Comparison of ENCODE assay signal across 10 mouse cellular contexts in the genomic region with DNA sequence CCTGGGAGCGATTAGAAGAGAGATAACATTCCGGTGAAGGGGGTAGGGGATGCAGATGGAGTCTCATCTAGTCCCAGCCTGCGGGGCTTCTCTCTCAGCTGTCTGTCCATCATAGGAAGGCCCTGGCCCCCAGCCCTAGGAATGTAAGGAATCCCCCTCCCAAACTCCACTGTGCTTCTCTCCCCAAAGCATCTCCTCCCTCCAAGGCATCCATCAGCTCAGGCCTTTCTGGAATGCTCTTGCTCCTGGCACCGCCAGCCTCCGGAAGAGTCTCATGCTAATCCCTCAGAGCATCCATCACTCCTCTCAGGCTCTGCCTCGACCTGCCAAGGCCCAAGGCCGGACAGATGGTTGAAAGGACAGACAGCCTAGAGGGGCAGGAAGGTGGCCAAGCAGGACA.
DNase-seq lines count a peak whose midpoint lies in the region; ATAC-seq and TF ChIP-seq lines count a peak whose summit lies in the region.
"Had no signal": no experiment of that assay in that cellular context is flagged by ENCODE, and none has a peak within 500 bp of the region (broad histone marks: within the 10 kb centered on the region; RNA-seq: fewer than 3 reads in every experiment).

No protein-coding gene starts in this region.

- 0 out of 2 replicates have a peak, but pooled peaks have one; percentile 26 for ATAC-seq in limb, embryonic 14.5 days (ENCODE audit: low FRiP score, low read depth)
- ATAC-seq in erythroid progenitor cell, adult 5-6 weeks (replicated peaks; ENCODE audit: low FRiP score, poor library complexity, severe bottlenecking) = no peak

- H3K27ac ChIP-seq in limb, embryonic 14.5 days (replicated peaks; ENCODE audit: low read depth, low read length) = no peak overlapping the region
- H3K27ac ChIP-seq: midbrain, embryonic 12.5 days had no signal

- peak; percentile 53 to 60 for DNase-seq in cerebellum, postnatal 14 days
- no peak for DNase-seq in cerebellum, postnatal 36 days
- DNase-seq in left cerebral cortex, postnatal 4 days = peak; percentile 20
- no peak for DNase-seq in left cerebral cortex, adult 8-10 months (ENCODE audit: low spot score in 2 of 2)
- DNase-seq in adrenal gland, postnatal 25 days = peak; percentile 44
- no peak for DNase-seq in limb, embryonic 14.5 days (ENCODE audit: low spot score)
- no peak for DNase-seq in left cerebral cortex, postnatal 36 days (ENCODE audit: low spot score in 2 of 2)
- DNase-seq: kidney, postnatal 14 days had no signal

- H3K9me3 ChIP-seq in limb, embryonic 14.5 days (ENCODE audit: control insufficient read depth, low read length) = no peaks in the 10 kb centered on the region
- H3K9me3 ChIP-seq: midbrain, embryonic 12.5 days had no signal

- no peak overlapping the region for H3K4me3 ChIP-seq in limb, embryonic 14.5 days (replicated peaks; ENCODE audit: low read length)
- H3K4me3 ChIP-seq: midbrain, embryonic 12.5 days had no signal

- no peaks in the 10 kb centered on the region for H3K36me3 ChIP-seq in limb, embryonic 14.5 days (ENCODE audit: control insufficient read depth, insufficient read depth, low read length)
- H3K36me3 ChIP-seq: midbrain, embryonic 12.5 days had no signal

- no peak overlapping the region for H3K9ac ChIP-seq in limb, embryonic 14.5 days (ENCODE audit: low read depth, low read length, severe bottlenecking)
- H3K9ac ChIP-seq: midbrain, embryonic 12.5 days had no signal

- intact Hi-C loops in left cerebral cortex, postnatal 4 days (cut with DNase I) = no loop called here
- intact Hi-C loops in left cerebral cortex, postnatal 36 days (cut with DNase I) = no loop called here

- H3K27me3 ChIP-seq in limb, embryonic 14.5 days (ENCODE audit: control insufficient read depth, insufficient read depth, low read length) = no peaks in the 10 kb centered on the region
- H3K27me3 ChIP-seq: midbrain, embryonic 12.5 days had no signal

- 38% methylated on average over 7 of the region's 7 CpGs for WGBS in limb, embryonic 14.5 days

- peaks cover 3% of the 10 kb centered on the region for H3K4me1 ChIP-seq in limb, embryonic 14.5 days (ENCODE audit: control insufficient read depth, insufficient read depth, low read length)
- H3K4me1 ChIP-seq: midbrain, embryonic 12.5 days had no signal

- no peak for TF ChIP-seq POLR2A in limb, embryonic 14.5 days (IDR thresholded peaks at IDR 0.05; ENCODE audit: borderline replicate concordance, extremely low read depth, insufficient read depth, insufficient read length)

- H3K4me2 ChIP-seq in limb, embryonic 14.5 days (replicated peaks; ENCODE audit: low read depth, low read length, severe bottlenecking) = no peak overlapping the region
- H3K4me2 ChIP-seq: midbrain, embryonic 12.5 days had no signal

Comparison
In these comparisons a context has a peak if more than half of its experiments do, and no peak if none do; other contexts are left out.
1. DNase-seq: peak in cerebellum, postnatal 14 days (2 of 2), left cerebral cortex, postnatal 4 days (single experiment) and adrenal gland, postnatal 25 days (single experiment); none in cerebellum, postnatal 36 days (0 of 2), left cerebral cortex, adult 8-10 months (0 of 2), limb, embryonic 14.5 days (single experiment) and left cerebral cortex, postnatal 36 days (0 of 2).